Comparison of ENCODE assay signal across 8 mouse cellular contexts in the genomic region with DNA sequence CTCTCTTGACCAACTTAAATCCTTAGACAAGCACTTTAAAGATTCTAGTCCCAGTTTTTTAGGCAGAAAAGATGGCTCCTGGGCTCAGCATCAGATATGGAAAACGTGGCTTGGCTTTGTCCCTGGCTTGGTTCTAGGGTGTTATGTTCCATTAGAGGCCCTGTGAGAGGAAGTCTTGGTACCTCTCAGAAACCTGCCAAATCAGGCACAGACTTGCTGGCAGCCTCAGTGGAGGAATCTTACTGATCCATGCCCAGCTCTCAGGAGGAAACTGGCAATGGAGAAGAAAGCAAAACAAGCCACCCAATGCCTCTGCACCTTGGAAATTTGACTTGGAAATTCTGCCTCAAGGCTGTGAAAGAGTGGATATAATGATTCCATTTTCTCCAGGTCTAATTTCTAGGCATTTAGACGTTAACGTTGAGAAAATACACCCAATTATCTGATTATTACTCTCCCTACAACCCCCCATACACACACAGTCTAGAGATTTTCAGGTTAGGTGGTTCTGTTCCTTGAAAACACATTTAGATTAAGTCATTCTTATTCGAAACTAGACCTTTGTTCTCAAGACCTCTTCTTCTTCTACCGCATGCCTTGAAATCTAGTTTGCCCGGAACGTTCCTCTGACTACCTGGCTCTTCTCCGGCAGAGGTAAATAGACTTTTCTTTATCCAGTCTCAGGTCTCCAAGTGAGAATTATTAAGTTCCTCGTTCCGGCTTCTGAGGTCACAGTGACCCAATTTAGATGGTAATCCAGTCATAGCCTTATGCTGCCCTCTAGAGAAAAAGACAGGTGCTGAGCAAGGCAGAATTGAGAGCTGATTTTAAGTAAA. TPM values are rescaled to one million over a fixed set of nuclear protein-coding genes. Genes with fewer than 3 reads are reported as not detected.
DNase-seq lines count a peak whose midpoint lies in the region; ATAC-seq and TF ChIP-seq lines count a peak whose summit lies in the region.

No protein-coding gene starts in this region.

- peak; percentile 49; the same call in 1 of the 2 replicates for TF ChIP-seq CTCF in cortical plate, adult 2 months (IDR thresholded peaks at IDR 0.05; ENCODE audit: extremely low read depth, insufficient read depth, low read length)
- peak; percentile 85 for TF ChIP-seq CTCF in midbrain, postnatal 0 days (IDR thresholded peaks at IDR 0.05)

- ATAC-seq in CD4-positive, CD25-positive, alpha-beta regulatory T cell, adult 4 months: peak; percentile 86
- ATAC-seq in heart, embryonic 16.5 days (replicated peaks; ENCODE audit: extremely low read depth, insufficient read depth, low FRiP score): no peak
- ATAC-seq in midbrain, postnatal 0 days (ENCODE audit: low FRiP score): peak; percentile 87

- no peak overlapping the region for H3K4me3 ChIP-seq in cortical plate, adult 2 months (ENCODE audit: insufficient read depth, low read length)
- no peak overlapping the region for H3K4me3 ChIP-seq in heart, embryonic 16.5 days (ENCODE audit: low read length)
- H3K4me3 ChIP-seq in midbrain, postnatal 0 days (ENCODE audit: low read depth, low read length): no peak overlapping the region

- no peak overlapping the region for H3K4me2 ChIP-seq in heart, embryonic 16.5 days (ENCODE audit: low read depth, low read length)
- peak overlapping the region; percentile 12; the same call in 1 of the 2 replicates for H3K4me2 ChIP-seq in midbrain, postnatal 0 days (ENCODE audit: low read depth, low read length, poor library complexity, severe bottlenecking)

- H3K4me1 ChIP-seq in cortical plate, adult 2 months (ENCODE audit: control insufficient read depth, insufficient read depth, low read length): peaks cover 2% of the 10 kb centered on the region; the same call in 1 of the 2 replicates
- H3K4me1 ChIP-seq in heart, embryonic 16.5 days (ENCODE audit: control insufficient read depth, insufficient read depth, low read length): 0 out of 2 replicates have a peak, but pooled peaks cover 4% of the 10 kb centered on the region
- H3K4me1 ChIP-seq in midbrain, postnatal 0 days (ENCODE audit: insufficient read depth, low read length): no peaks in the 10 kb centered on the region

- H3K36me3 ChIP-seq in heart, embryonic 16.5 days (ENCODE audit: control insufficient read depth, insufficient read depth): no peaks in the 10 kb centered on the region; the same call in 1 of the 2 replicates
- H3K36me3 ChIP-seq in midbrain, postnatal 0 days (ENCODE audit: insufficient read depth, low read length): peaks cover 4% of the 10 kb centered on the region; the same call in 1 of the 2 replicates

- H3K27me3 ChIP-seq in heart, embryonic 16.5 days (ENCODE audit: control insufficient read depth, insufficient read depth, low read length): no peaks in the 10 kb centered on the region
- no peaks in the 10 kb centered on the region for H3K27me3 ChIP-seq in midbrain, postnatal 0 days (ENCODE audit: insufficient read depth, low read length)

- peak; percentile 43 for DNase-seq in adrenal gland, postnatal 10 days
- no peak for DNase-seq in adrenal gland, adult 18-20 months (ENCODE audit: low spot score in 2 of 2)
- peak; percentile 52 for DNase-seq in kidney, postnatal 10 days
- peak; percentile 81 for DNase-seq in midbrain, postnatal 0 days (ENCODE audit: low spot score)
- DNase-seq in right cerebral cortex, postnatal 36 days (ENCODE audit: low spot score in 2 of 2): no peak

- H3K27ac ChIP-seq in cortical plate, adult 2 months (ENCODE audit: insufficient read depth, low read length): no peak overlapping the region
- no peak overlapping the region for H3K27ac ChIP-seq in heart, embryonic 16.5 days (ENCODE audit: low read length)
- peak overlapping the region; percentile 14; the same call in 1 of the 2 replicates for H3K27ac ChIP-seq in midbrain, postnatal 0 days (ENCODE audit: low read depth, low read length)

- H3K9ac ChIP-seq in heart, embryonic 16.5 days (ENCODE audit: low read length): 0 out of 2 replicates have a peak overlapping the region, but pooled peaks have one; percentile 12
- H3K9ac ChIP-seq in midbrain, postnatal 0 days (replicated peaks; ENCODE audit: low read length, poor library complexity, severe bottlenecking): no peak overlapping the region

- WGBS in heart, embryonic 16.5 days: 41% methylated on average over 10 of the region's 10 CpGs
- 18% methylated on average over 10 of the region's 10 CpGs for WGBS in midbrain, postnatal 0 days

- TF ChIP-seq POLR2A in cortical plate, adult 2 months (IDR thresholded peaks at IDR 0.05; ENCODE audit: extremely low read depth, insufficient read depth, low read length): no peak

- H3K9me3 ChIP-seq in heart, embryonic 16.5 days (replicated peaks; ENCODE audit: control insufficient read depth, low read length): no peaks in the 10 kb centered on the region
- H3K9me3 ChIP-seq in midbrain, postnatal 0 days (ENCODE audit: low read length): no peaks in the 10 kb centered on the region

RNA-seq across cellular contexts. Expression of gene Nepro, which starts 7.6 kb away (rescaled TPM):
- 1 to 10 TPM; 9.1 to 9.3 TPM for total RNA-seq in adrenal gland, postnatal 10 days (2021)
- 10 to 100 TPM; 12.6 to 14.8 TPM for total RNA-seq in adrenal gland, adult 18-20 months (2021)
- 10 to 100 TPM in 1 of 2 experiments, 1 to 10 TPM in 1; 7.5 to 10.1 TPM for polyA plus RNA-seq in CD4-positive, CD25-positive, alpha-beta regulatory T cell, adult 4 months (2017; shearing (Covaris generic))
- 3.4 and 3.5 TPM in 2 replicates for polyA plus RNA-seq in cortical plate, adult 2 months (2012; rRNA removed)
- 3.6 and 4.3 TPM in 2 replicates for polyA plus RNA-seq in heart, embryonic 16.5 days (2015; fragmentation: Nextera tagmentation; extraction: Ambion mirVana)
- 3.5 and 5.9 TPM in 2 replicates for total RNA-seq in midbrain, postnatal 0 days (2014; rRNA removed)
- polyA plus RNA-seq in midbrain, postnatal 0 days (2015; fragmentation: Nextera tagmentation; extraction: Ambion mirVana): 2.4 and 2.9 TPM in 2 replicates

RNA-seq across cellular contexts. Expression of gene Gtpbp8, which starts 29.6 kb away (rescaled TPM):
- 10 to 100 TPM; 16.7 to 21.6 TPM for total RNA-seq in adrenal gland, postnatal 10 days (2021)
- 10 to 100 TPM; 12.1 to 16.1 TPM for total RNA-seq in adrenal gland, adult 18-20 months (2021)
- 10 to 100 TPM; 36.4 to 41.7 TPM for polyA plus RNA-seq in CD4-positive, CD25-positive, alpha-beta regulatory T cell, adult 4 months (2017; shearing (Covaris generic))
- polyA plus RNA-seq in cortical plate, adult 2 months (2012; rRNA removed): 16.9 and 17.4 TPM in 2 replicates
- 20.9 and 21.7 TPM in 2 replicates for polyA plus RNA-seq in heart, embryonic 16.5 days (2015; fragmentation: Nextera tagmentation; extraction: Ambion mirVana)
- 42.5 and 46.7 TPM in 2 replicates for total RNA-seq in midbrain, postnatal 0 days (2014; rRNA removed)
- 36.6 and 38.8 TPM in 2 replicates for polyA plus RNA-seq in midbrain, postnatal 0 days (2015; fragmentation: Nextera tagmentation; extraction: Ambion mirVana)

RNA-seq across cellular contexts. Expression of gene Cd200r1, which starts 49.0 kb away (rescaled TPM):
- under 1 TPM; 0.67 to 0.84 TPM for total RNA-seq in adrenal gland, postnatal 10 days (2021)
- total RNA-seq in adrenal gland, adult 18-20 months (2021): under 1 TPM; 0.46 to 0.51 TPM
- 10 to 100 TPM; 63.7 to 66.0 TPM for polyA plus RNA-seq in CD4-positive, CD25-positive, alpha-beta regulatory T cell, adult 4 months (2017; shearing (Covaris generic))
- 0.62 and 0.75 TPM in 2 replicates for polyA plus RNA-seq in cortical plate, adult 2 months (2012; rRNA removed)
- 1.2 and 1.4 TPM in 2 replicates for polyA plus RNA-seq in heart, embryonic 16.5 days (2015; fragmentation: Nextera tagmentation; extraction: Ambion mirVana)
- 1.6 TPM in 1 of 2 replicates, not detected in the other for total RNA-seq in midbrain, postnatal 0 days (2014; rRNA removed)
- 0.20 and 0.52 TPM in 2 replicates for polyA plus RNA-seq in midbrain, postnatal 0 days (2015; fragmentation: Nextera tagmentation; extraction: Ambion mirVana)

Comparison
In these comparisons a context has a peak if more than half of its experiments do, and no peak if none do; other contexts are left out.
1. DNase-seq: peak in adrenal gland, postnatal 10 days (single experiment), kidney, postnatal 10 days (single experiment) and midbrain, postnatal 0 days (single experiment); none in adrenal gland, adult 18-20 months (0 of 2) and right cerebral cortex, postnatal 36 days (0 of 2).
2. RNA of gene Cd200r1, which starts 49.0 kb away (polyA plus RNA-seq): 63.7 to 66.0 TPM in CD4-positive, CD25-positive, alpha-beta regulatory T cell, adult 4 months; 1.2 to 1.4 TPM in heart, embryonic 16.5 days, 0.62 to 0.75 TPM in cortical plate, adult 2 months and 0.20 to 0.52 TPM in midbrain, postnatal 0 days; every median in the first group is over 10 times any median in the second.